Mouse (Mus musculus) embryonic facial prominence, embryonic 12.5 days (tissue): Measurements from ENCODE around the gene Srgap2. TPM values are rescaled to one million over a fixed set of nuclear protein-coding genes. Genes with fewer than 3 reads are reported as not detected.

Experiments
- ATAC-seq: fragments of 200-750 bp; cut with Nextera tagmentation; 2 replicates; pipeline ENCODE4 v1.8.0; 2017; ENCODE audit not compliant: insufficient number of reproducible peaks, insufficient read depth, low FRiP score, low TSS enrichment
- H3K27ac ChIP-seq: fragments of 300-500 bp; sonication (generic); 2 replicates; pipeline ENCODE4 v1.5.1; 2016; ENCODE audit warnings: mild to moderate bottlenecking
- H3K27me3 ChIP-seq: fragments of 300-500 bp; sonication (generic); 2 replicates; pipeline ENCODE4 v1.6.1; 2016; ENCODE audit warnings: mild to moderate bottlenecking, moderate library complexity
- H3K36me3 ChIP-seq: fragments of 300-500 bp; sonication (generic); 2 replicates; pipeline ENCODE4 v1.6.1; 2016; ENCODE audit warnings: mild to moderate bottlenecking
- H3K4me1 ChIP-seq: fragments of 300-500 bp; sonication (generic); 2 replicates; pipeline ENCODE4 v1.6.1; 2016
- H3K4me2 ChIP-seq: fragments of 300-500 bp; sonication (generic); replicated peaks from 2 replicates; pipeline ENCODE4 v1.6.1; 2016; ENCODE audit warnings: mild to moderate bottlenecking, moderate library complexity
- H3K4me3 ChIP-seq: fragments of 300-500 bp; sonication (generic); 2 replicates; pipeline ENCODE4 v1.5.1; 2016; ENCODE audit warnings: mild to moderate bottlenecking
- H3K9ac ChIP-seq: fragments of 300-500 bp; sonication (generic); 2 replicates; pipeline ENCODE4 v1.6.1; 2016; ENCODE audit warnings: mild to moderate bottlenecking, moderate library complexity
- H3K9me3 ChIP-seq: fragments of 300-500 bp; sonication (generic); 2 replicates; pipeline ENCODE4 v1.6.1; 2016; ENCODE audit warnings: mild to moderate bottlenecking, moderate library complexity
- WGBS: fragments of 180-500 bp; shearing (Covaris S2); methylation state at CpG from one replicate; pipeline ENCODE4 v1.1.7; 2016; 5-methylcytosine and 5-hydroxymethylcytosine counted together
- polyA plus RNA-seq: library from polyadenylated mRNA; unstranded; fragments of >200 nt; fragmentation: Nextera tagmentation; extraction: Ambion mirVana; gene quantifications from 2 replicates; pipeline ENCODE4 v1.2.1, GENCODE M21; 2016

Srgap2 gene
- polyA plus RNA-seq, 1 experiment from 2014 or later = 18.3 TPM

GRCm38 (mm10) chr1:131423061-131423460, 104.1 kb downstream of the Srgap2 start:
- WGBS = 88% methylated on average over 3 of the region's 3 CpGs
- H3K4me1 ChIP-seq = peaks cover 9% of the 10 kb centered on the region
- no peaks in the 10 kb centered on the region for H3K27me3 ChIP-seq
- no peak overlapping the region for H3K4me2 ChIP-seq
- no peak overlapping the region for H3K27ac ChIP-seq
- ATAC-seq = no peak
- no peak overlapping the region for H3K9ac ChIP-seq
- no peaks in the 10 kb centered on the region for H3K9me3 ChIP-seq
- H3K4me3 ChIP-seq = no peak overlapping the region
- no peaks in the 10 kb centered on the region for H3K36me3 ChIP-seq

- Histone ChIP-seq H3K9me3 (no peaks in the 10 kb centered on the region), H3K36me3 (no peaks in the 10 kb centered on the region), H3K27me3 (no peaks in the 10 kb centered on the region), H3K4me3 (no peak overlapping the region), H3K27ac (no peak overlapping the region), H3K9ac (no peak overlapping the region), H3K4me2 (no peak overlapping the region), H3K4me1 (peaks cover 3% of the 10 kb centered on the region; the same call in 1 of the 2 replicates)
- no peak for ATAC-seq
Measured at GRCm38 (mm10) chr1:131421113-131421512, 106.0 kb downstream of the Srgap2 start.

- 72% methylated on average over 4 of the region's 4 CpGs for WGBS
- Histone ChIP-seq H3K4me1 (peaks cover 3% of the 10 kb centered on the region; the same call in 1 of the 2 replicates), H3K4me3 (no peak overlapping the region), H3K36me3 (no peaks in the 10 kb centered on the region), H3K9me3 (no peaks in the 10 kb centered on the region), H3K27ac (no peak overlapping the region), H3K4me2 (no peak overlapping the region), H3K27me3 (no peaks in the 10 kb centered on the region), H3K9ac (no peak overlapping the region)
- ATAC-seq = no peak
Measured at GRCm38 (mm10) chr1:131420660-131421059, 106.5 kb downstream of the Srgap2 start.

GRCm38 (mm10) chr1:131419307-131419706, 107.8 kb downstream of the Srgap2 start:
- ATAC-seq = no peak
- Histone ChIP-seq H3K4me2 (no peak overlapping the region), H3K4me3 (no peak overlapping the region), H3K4me1 (peaks cover 3% of the 10 kb centered on the region; the same call in 1 of the 2 replicates), H3K9me3 (no peaks in the 10 kb centered on the region), H3K36me3 (no peaks in the 10 kb centered on the region), H3K9ac (no peak overlapping the region), H3K27me3 (no peaks in the 10 kb centered on the region), H3K27ac (no peak overlapping the region)
- 38% methylated on average over 3 of the region's 3 CpGs for WGBS

- no peaks in the 10 kb centered on the region for H3K9me3 ChIP-seq
- H3K4me1 ChIP-seq = peaks cover 3% of the 10 kb centered on the region; the same call in 1 of the 2 replicates
- no peak overlapping the region for H3K27ac ChIP-seq
- H3K9ac ChIP-seq = no peak overlapping the region
- H3K27me3 ChIP-seq = no peaks in the 10 kb centered on the region
- H3K4me3 ChIP-seq = no peak overlapping the region
- H3K36me3 ChIP-seq = no peaks in the 10 kb centered on the region
- 63% methylated on average over 5 of the region's 5 CpGs for WGBS
- H3K4me2 ChIP-seq = no peak overlapping the region
- ATAC-seq = no peak
Measured at GRCm38 (mm10) chr1:131417821-131418660, 109.1 kb downstream of the Srgap2 start.

- Histone ChIP-seq H3K9me3 (no peaks in the 10 kb centered on the region), H3K9ac (no peak overlapping the region), H3K4me2 (no peak overlapping the region), H3K4me3 (no peak overlapping the region), H3K4me1 (peaks cover 3% of the 10 kb centered on the region; the same call in 1 of the 2 replicates), H3K36me3 (no peaks in the 10 kb centered on the region), H3K27ac (no peak overlapping the region), H3K27me3 (no peaks in the 10 kb centered on the region)
- WGBS = 64% methylated on average over 5 of the region's 5 CpGs
- ATAC-seq = no peak
Measured at GRCm38 (mm10) chr1:131417059-131417750, 109.9 kb downstream of the Srgap2 start.

- WGBS = 75% methylated on average over 3 of the region's 3 CpGs
- H3K9ac ChIP-seq = no peak overlapping the region
- H3K27ac ChIP-seq = no peak overlapping the region
- ATAC-seq = no peak
- no peaks in the 10 kb centered on the region for H3K36me3 ChIP-seq
- H3K4me3 ChIP-seq = no peak overlapping the region
- no peaks in the 10 kb centered on the region for H3K27me3 ChIP-seq
- H3K4me2 ChIP-seq = no peak overlapping the region
- H3K4me1 ChIP-seq = no peaks in the 10 kb centered on the region
- H3K9me3 ChIP-seq = no peaks in the 10 kb centered on the region
Measured at GRCm38 (mm10) chr1:131403567-131403966, 123.6 kb downstream of the Srgap2 start.

GRCm38 (mm10) chr1:131400844-131401243, 126.3 kb downstream of the Srgap2 start:
- H3K36me3 ChIP-seq = no peaks in the 10 kb centered on the region
- 84% methylated on average over 3 of the region's 3 CpGs for WGBS
- H3K4me2 ChIP-seq = no peak overlapping the region
- no peaks in the 10 kb centered on the region for H3K4me1 ChIP-seq
- H3K4me3 ChIP-seq = no peak overlapping the region
- H3K27me3 ChIP-seq = no peaks in the 10 kb centered on the region
- no peak for ATAC-seq
- H3K27ac ChIP-seq = no peak overlapping the region
- H3K9me3 ChIP-seq = no peaks in the 10 kb centered on the region
- no peak overlapping the region for H3K9ac ChIP-seq

GRCm38 (mm10) chr1:131398181-131398580, 129.0 kb downstream of the Srgap2 start:
- H3K4me2 ChIP-seq = no peak overlapping the region
- no peak overlapping the region for H3K9ac ChIP-seq
- ATAC-seq = no peak
- no peaks in the 10 kb centered on the region for H3K4me1 ChIP-seq
- H3K4me3 ChIP-seq = no peak overlapping the region
- no peaks in the 10 kb centered on the region for H3K27me3 ChIP-seq
- H3K9me3 ChIP-seq = no peaks in the 10 kb centered on the region
- H3K36me3 ChIP-seq = no peaks in the 10 kb centered on the region
- H3K27ac ChIP-seq = no peak overlapping the region

- Histone ChIP-seq H3K4me1 (peaks cover 6% of the 10 kb centered on the region; the same call in 1 of the 2 replicates), H3K27ac (no peak overlapping the region), H3K4me3 (no peak overlapping the region), H3K27me3 (no peaks in the 10 kb centered on the region), H3K9me3 (no peaks in the 10 kb centered on the region), H3K9ac (no peak overlapping the region), H3K36me3 (no peaks in the 10 kb centered on the region), H3K4me2 (no peak overlapping the region)
- ATAC-seq = no peak
- 34% methylated on average over 3 of the region's 3 CpGs for WGBS
Measured at GRCm38 (mm10) chr1:131384406-131384805, 142.7 kb downstream of the Srgap2 start.

- ATAC-seq = peak; percentile 77; the same call in 1 of the 2 replicates
- Histone ChIP-seq H3K9me3 (no peaks in the 10 kb centered on the region), H3K27ac (no peak overlapping the region), H3K9ac (no peak overlapping the region), H3K4me1 (peaks cover 10% of the 10 kb centered on the region; the same call in 1 of the 2 replicates), H3K27me3 (no peaks in the 10 kb centered on the region), H3K4me3 (no peak overlapping the region), H3K36me3 (peaks cover 6% of the 10 kb centered on the region; the same call in 1 of the 2 replicates), H3K4me2 (no peak overlapping the region)
- WGBS = 80% methylated on average over 2 of the region's 2 CpGs
Measured at GRCm38 (mm10) chr1:131382184-131382583, 145.0 kb downstream of the Srgap2 start.

GRCm38 (mm10) chr1:131380254-131380653, 146.9 kb downstream of the Srgap2 start:
- WGBS = 20% methylated on average over 1 of the region's 1 CpGs
- H3K27ac ChIP-seq = no peak overlapping the region
- no peaks in the 10 kb centered on the region for H3K27me3 ChIP-seq
- ATAC-seq = no peak
- peaks cover 10% of the 10 kb centered on the region; the same call in 1 of the 2 replicates for H3K4me1 ChIP-seq
- no peaks in the 10 kb centered on the region for H3K9me3 ChIP-seq
- peaks cover 6% of the 10 kb centered on the region; the same call in 1 of the 2 replicates for H3K36me3 ChIP-seq
- H3K4me2 ChIP-seq = no peak overlapping the region
- no peak overlapping the region for H3K9ac ChIP-seq
- no peak overlapping the region for H3K4me3 ChIP-seq
